Mouse (Mus musculus) limb, embryonic 11.5 days (tissue): ENCODE measurements around the gene Acat3. TPM values are rescaled to one million over a fixed set of nuclear protein-coding genes. Genes with fewer than 3 reads are reported as not detected.
A peak's percentile ranks its signal among the peaks of the same experiment; 100 is the strongest.
"Not testable (repeated sequence)": the region's sequence is repeated elsewhere in the genome, so short reads cannot be mapped to it uniquely, and the experiment has no call there.

Experiments used
- ATAC-seq: fragments of 200-750 bp; cut with Nextera tagmentation; 2 replicates; pipeline ENCODE4 v1.8.0; 2017; ENCODE audit warnings: low read depth; ENCODE audit not compliant: insufficient number of reproducible peaks, low FRiP score, low TSS enrichment
- DNase-seq: peaks from one replicate; pipeline ENCODE4 v3.0.0-alpha.2; 2015; ENCODE audit warnings: low spot score
- H3K27ac ChIP-seq: fragments of 300-500 bp; sonication (generic); replicated peaks from 2 replicates; pipeline ENCODE4 v1.5.1; 2014; ENCODE audit warnings: low read depth, mild to moderate bottlenecking, low read length
- H3K27me3 ChIP-seq: fragments of 300-500 bp; sonication (generic); 2 replicates; pipeline ENCODE4 v1.6.1; 2014; ENCODE audit warnings: mild to moderate bottlenecking, low read length, mixed read lengths; ENCODE audit not compliant: control insufficient read depth, insufficient read depth
- H3K36me3 ChIP-seq: fragments of 300-500 bp; sonication (generic); 2 replicates; pipeline ENCODE4 v1.6.1; 2014; ENCODE audit warnings: mild to moderate bottlenecking, low read length, moderate library complexity, mixed read lengths; ENCODE audit not compliant: control insufficient read depth, insufficient read depth
- H3K4me1 ChIP-seq: fragments of 300-500 bp; sonication (generic); 2 replicates; pipeline ENCODE4 v1.6.1; 2014; ENCODE audit warnings: low read length, mixed read lengths; ENCODE audit not compliant: control insufficient read depth, insufficient read depth
- H3K4me2 ChIP-seq: fragments of 300-500 bp; sonication (generic); 2 replicates; pipeline ENCODE4 v1.6.1; 2014; ENCODE audit warnings: low read depth, mild to moderate bottlenecking, moderate library complexity; ENCODE audit not compliant: severe bottlenecking
- H3K4me3 ChIP-seq: fragments of 300-500 bp; sonication (generic); 2 replicates; pipeline ENCODE4 v1.5.1; 2014; ENCODE audit warnings: low read depth, low read length
- H3K9ac ChIP-seq: fragments of 300-500 bp; sonication (generic); 2 replicates; pipeline ENCODE4 v1.6.1; 2014; ENCODE audit warnings: mild to moderate bottlenecking, low read length
- H3K9me3 ChIP-seq: fragments of 300-500 bp; sonication (generic); 2 replicates; pipeline ENCODE4 v1.6.1; 2016; ENCODE audit warnings: low read length; ENCODE audit not compliant: control insufficient read depth
- WGBS: fragments of 180-500 bp; shearing (Covaris S2); extraction: QIAGEN DNeasy Blood & Tissue Kit; methylation state at CpG from one replicate; pipeline ENCODE4 v1.1.7; 2014; 5-methylcytosine and 5-hydroxymethylcytosine counted together
- polyA plus RNA-seq: library from polyadenylated mRNA; unstranded; fragments of >200 nt; fragmentation: Nextera tagmentation; extraction: Ambion mirVana; gene quantifications from 2 replicates; pipeline ENCODE4 v1.2.1, GENCODE M21; 2014

The Acat3 gene
- polyA plus RNA-seq, 1 experiment from 2014 or later, result 0.68 TPM

DNA sequence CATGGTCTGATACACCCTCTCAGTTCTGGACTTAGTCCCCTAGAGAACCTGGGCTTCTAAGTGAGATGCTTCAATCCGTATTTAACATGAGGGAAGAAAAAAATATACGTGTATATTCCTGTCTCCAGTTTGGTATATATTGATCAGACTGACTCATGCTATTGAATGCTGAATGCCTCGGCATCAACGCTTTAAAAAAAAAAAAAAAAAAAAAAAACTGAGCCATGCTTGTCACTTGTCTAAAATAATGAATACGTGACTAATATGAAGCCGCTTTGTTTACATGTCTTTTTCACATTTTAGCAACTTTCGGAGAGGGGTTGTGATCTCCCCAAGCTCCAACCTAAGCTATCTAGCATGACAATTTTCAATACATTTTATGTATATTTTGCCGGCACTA lies 30.0 kb downstream of the Acat3 start:
- Histone ChIP-seq H3K27me3 (no peaks in the 10 kb centered on the region), H3K9ac (no peak overlapping the region)
- 89% methylated on average over 8 of the region's 8 CpGs for WGBS

GRCm38 (mm10) chr17:12909361-12910280 lies 30.8 kb downstream of the Acat3 start, which contains the start of gene Pnldc1:
Pnldc1 (minus strand) TSS chr17:12910230.
- Histone ChIP-seq H3K4me2 (no peak within 1 kb of the TSS), H3K4me1 (no peaks in the 10 kb centered on the region), H3K4me3 (no peak within 1 kb of the TSS), H3K9ac (no peak within 1 kb of the TSS), H3K27ac (no peak within 1 kb of the TSS), H3K27me3 (no peaks in the 10 kb centered on the region), H3K9me3 (no peaks in the 10 kb centered on the region), H3K36me3 (peaks cover 20% of the 10 kb centered on the region)
- ATAC-seq (no peak), DNase-seq (no peak)
- 80% methylated on average over 35 of the region's 35 CpGs for WGBS

More for the DNA sequence above, 30.0 kb downstream of the Acat3 start:
- Histone ChIP-seq H3K9me3 (no peaks in the 10 kb centered on the region), H3K4me2 (no peak overlapping the region), H3K27ac (no peak overlapping the region), H3K4me1 (no peaks in the 10 kb centered on the region), H3K36me3 (peaks cover 18% of the 10 kb centered on the region), H3K4me3 (no peak overlapping the region)
- DNase-seq (no peak), ATAC-seq (no peak)

GRCm38 (mm10) chr17:12906436-12906835 lies 34.0 kb downstream of the Acat3 start:
- DNase-seq (no peak), ATAC-seq (no peak)
- Histone ChIP-seq H3K36me3 (peaks cover 10% of the 10 kb centered on the region; the same call in 1 of the 2 replicates), H3K9ac (no peak overlapping the region), H3K4me1 (no peaks in the 10 kb centered on the region), H3K4me2 (no peak overlapping the region), H3K9me3 (no peaks in the 10 kb centered on the region), H3K27ac (no peak overlapping the region), H3K4me3 (no peak overlapping the region), H3K27me3 (no peaks in the 10 kb centered on the region)
- 96% methylated on average over 9 of the region's 9 CpGs for WGBS

GRCm38 (mm10) chr17:12905810-12906209 lies 34.6 kb downstream of the Acat3 start:
- Histone ChIP-seq H3K36me3 (peaks cover 9% of the 10 kb centered on the region; the same call in 1 of the 2 replicates), H3K4me3 (no peak overlapping the region), H3K27ac (no peak overlapping the region), H3K9ac (no peak overlapping the region), H3K4me1 (no peaks in the 10 kb centered on the region), H3K4me2 (no peak overlapping the region), H3K9me3 (no peaks in the 10 kb centered on the region), H3K27me3 (no peaks in the 10 kb centered on the region)
- 80% methylated on average over 4 of the region's 4 CpGs for WGBS
- ATAC-seq (no peak), DNase-seq (no peak)

DNA sequence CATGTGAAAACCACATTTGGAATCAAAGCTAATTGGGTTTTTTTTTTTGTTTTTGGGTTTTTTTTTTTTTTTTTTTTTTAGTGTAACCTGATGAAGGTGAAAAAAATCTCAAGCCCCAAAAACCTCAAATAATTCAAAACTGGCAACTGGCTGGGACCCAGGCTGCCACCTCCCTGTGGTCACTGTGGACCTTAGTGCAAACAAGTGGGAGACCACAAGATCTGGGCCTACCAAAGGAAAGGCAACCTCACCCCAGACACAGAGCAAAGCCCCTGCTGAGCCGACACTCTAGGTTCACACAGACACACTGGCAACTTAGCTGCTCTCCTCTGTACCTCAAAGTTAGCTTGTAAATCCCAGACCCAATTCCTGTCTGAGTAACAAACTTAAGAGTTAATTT lies 36.1 kb downstream of the Acat3 start:
- peaks cover 6% of the 10 kb centered on the region; the same call in 1 of the 2 replicates for H3K36me3 ChIP-seq
- 70% methylated on average over 1 of the region's 1 CpGs for WGBS
- no peak for ATAC-seq

DNA sequence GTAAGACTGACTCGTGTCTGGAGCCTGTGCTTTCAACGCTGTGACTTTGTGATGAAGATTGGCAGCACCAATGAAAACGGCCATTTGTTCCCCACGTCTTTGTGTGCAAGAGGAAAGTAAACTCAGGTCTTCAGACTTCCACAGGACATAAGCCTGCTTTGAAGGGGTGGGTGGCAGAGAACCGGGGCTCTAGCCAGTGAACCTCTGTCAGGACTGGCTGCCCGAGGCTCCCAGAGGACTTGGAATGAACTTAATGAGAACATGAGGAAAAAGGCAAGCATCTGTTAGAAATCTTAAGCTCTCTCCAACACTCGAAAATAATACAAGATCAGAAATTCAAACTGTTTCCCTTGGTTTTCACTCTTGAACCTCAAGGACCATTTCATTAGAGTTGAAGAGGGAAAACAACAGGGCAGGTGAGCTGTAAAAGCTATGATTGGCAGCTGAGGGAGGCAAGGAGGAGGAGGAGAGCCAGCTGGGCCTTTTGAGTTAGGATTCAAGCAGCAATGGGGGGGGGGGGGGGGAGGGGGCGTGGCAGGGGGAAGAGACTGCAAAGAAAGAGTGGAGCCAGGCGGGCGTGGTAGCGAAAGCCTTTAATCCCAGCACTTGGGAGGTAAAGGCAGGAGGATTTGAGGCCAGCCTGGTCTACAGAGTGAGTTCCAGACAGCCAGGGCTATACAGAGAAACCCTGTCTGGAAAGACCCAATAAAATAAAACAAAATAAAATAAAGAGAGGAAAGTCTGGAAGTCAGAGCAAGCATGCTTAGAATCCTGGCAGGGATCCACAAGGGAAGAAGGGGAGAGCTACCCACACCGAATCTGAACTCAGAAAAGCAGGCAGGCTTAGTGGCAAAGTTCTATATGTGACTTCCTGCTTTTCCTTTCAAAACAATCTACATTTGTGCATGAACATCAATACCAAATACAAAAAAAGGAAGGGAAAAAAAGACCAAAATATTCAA lies 36.7 kb downstream of the Acat3 start:
- ATAC-seq (peak; percentile 44; the same call in 1 of the 2 replicates), DNase-seq (no peak)
- no peaks in the 10 kb centered on the region for H3K4me1 ChIP-seq
- H3K4me2 ChIP-seq, result no peak overlapping the region
- WGBS, result 49% methylated on average over 11 of the region's 12 CpGs
- no peak overlapping the region for H3K9ac ChIP-seq
- H3K27me3 ChIP-seq, result no peaks in the 10 kb centered on the region
- H3K4me3 ChIP-seq, result no peak overlapping the region
- no peaks in the 10 kb centered on the region for H3K9me3 ChIP-seq
- peaks cover 6% of the 10 kb centered on the region; the same call in 1 of the 2 replicates for H3K36me3 ChIP-seq
- no peak overlapping the region for H3K27ac ChIP-seq

More for the DNA sequence above, 36.1 kb downstream of the Acat3 start:
- no peaks in the 10 kb centered on the region for H3K4me1 ChIP-seq
- no peak overlapping the region for H3K9ac ChIP-seq
- H3K9me3 ChIP-seq, result no peaks in the 10 kb centered on the region
- no peaks in the 10 kb centered on the region for H3K27me3 ChIP-seq
- DNase-seq, result no peak
- H3K4me2 ChIP-seq, result no peak overlapping the region
- H3K4me3 ChIP-seq, result no peak overlapping the region
- H3K27ac ChIP-seq, result no peak overlapping the region

- no peak for DNase-seq
- Histone ChIP-seq H3K27me3 (no peaks in the 10 kb centered on the region), H3K36me3 (peaks cover 6% of the 10 kb centered on the region; the same call in 1 of the 2 replicates), H3K4me1 (no peaks in the 10 kb centered on the region), H3K4me3 (no peak overlapping the region), H3K27ac (no peak overlapping the region), H3K4me2 (no peak overlapping the region), H3K9me3 (no peaks in the 10 kb centered on the region), H3K9ac (no peak overlapping the region)
- ATAC-seq, result no peak
- 97% methylated on average over 6 of the region's 6 CpGs for WGBS
These were observed 38.1 kb downstream of the Acat3 start for GRCm38 (mm10) chr17:12902291-12902690.

- H3K27ac ChIP-seq, DNase-seq, H3K4me3 ChIP-seq, H3K36me3 ChIP-seq, H3K27me3 ChIP-seq, H3K9me3 ChIP-seq, ATAC-seq, H3K4me2 ChIP-seq, H3K4me1 ChIP-seq, H3K9ac ChIP-seq: not testable (repeated sequence)
- 48% methylated on average over 2 of the region's 2 CpGs for WGBS
These were observed 41.8 kb downstream of the Acat3 start for GRCm38 (mm10) chr17:12898607-12899006.
